ENCODE assay signal across 8 mouse cellular contexts in the genomic region with DNA sequence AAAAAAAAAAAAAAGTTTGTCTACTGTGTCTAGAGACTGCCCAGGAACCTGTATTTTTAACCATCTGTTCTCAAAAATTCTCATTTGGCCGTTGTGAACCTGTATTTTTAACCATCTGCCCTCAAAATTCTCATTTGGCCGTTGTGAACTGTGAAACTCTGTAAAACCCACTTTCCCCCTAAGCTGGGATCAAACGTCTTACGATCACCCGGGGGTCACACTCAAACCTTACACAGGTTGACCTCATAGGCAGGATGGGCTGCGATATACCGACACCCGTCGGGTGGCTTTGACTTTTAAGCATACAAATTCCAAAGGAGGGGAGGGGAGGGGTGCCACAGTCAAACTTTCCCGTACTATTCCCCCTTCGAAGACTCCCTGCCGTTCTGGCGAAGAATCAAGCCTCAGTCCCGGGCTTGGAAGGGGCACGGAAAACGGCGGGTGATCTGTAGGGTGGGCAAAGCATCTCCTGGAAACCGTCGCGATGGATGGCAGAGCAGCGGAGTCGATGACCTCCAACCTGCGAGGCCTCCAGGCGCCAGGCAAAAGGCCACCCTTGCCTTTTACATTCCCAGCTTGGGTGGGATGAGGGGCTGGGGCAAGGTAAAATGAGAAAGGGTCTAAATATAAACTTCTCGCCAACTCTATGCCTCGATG. TPM values are rescaled to one million over a fixed set of nuclear protein-coding genes. Genes with fewer than 3 reads are reported as not detected.
DNase-seq lines count a peak whose midpoint lies in the region; ATAC-seq and TF ChIP-seq lines count a peak whose summit lies in the region.

No protein-coding gene starts in this region.

- H3K9me3 ChIP-seq in midbrain, embryonic 15.5 days: no peaks in the 10 kb centered on the region

- no peaks in the 10 kb centered on the region for H3K27me3 ChIP-seq in C2C12 (ENCODE audit: control insufficient read depth, insufficient read depth, insufficient read length)
- H3K27me3 ChIP-seq in midbrain, embryonic 15.5 days (replicated peaks): no peaks in the 10 kb centered on the region

- H3K4me3 ChIP-seq in gastrocnemius, adult 2 months: peak overlapping the region; percentile 95
- H3K4me3 ChIP-seq in C2C12 (ENCODE audit: insufficient read depth, poor library complexity, severe bottlenecking): peak overlapping the region; percentile 72
- H3K4me3 ChIP-seq in midbrain, embryonic 15.5 days: peak overlapping the region; percentile 97

- peak overlapping the region; percentile 98 for H3K27ac ChIP-seq in gastrocnemius, adult 2 months
- no peak overlapping the region for H3K27ac ChIP-seq in midbrain, embryonic 15.5 days

- DNase-seq in gastrocnemius, adult 2 months: peak; percentile 45
- DNase-seq in gastrocnemius, adult 8-10 months (ENCODE audit: low spot score in 2 of 2): no peak
- peak; percentile 60 for DNase-seq in embryo, embryonic 11 days
- peak; percentile 35 for DNase-seq in hindlimb bud, embryonic 11.5 days (ENCODE audit: extremely low spot score, low read depth, low spot score)
- no peak for DNase-seq in frontal cortex, postnatal 10 days (ENCODE audit: low spot score in 2 of 2)

- peak overlapping the region; percentile 96 for H3K9ac ChIP-seq in midbrain, embryonic 15.5 days

- intact Hi-C loops in gastrocnemius, adult 2 months (cut with DNase I): no loop called here

- H3K36me3 ChIP-seq in C2C12 (ENCODE audit: control insufficient read depth, insufficient read depth): peaks cover 25% of the 10 kb centered on the region
- no peaks in the 10 kb centered on the region for H3K36me3 ChIP-seq in midbrain, embryonic 15.5 days (replicated peaks)

- H3K4me1 ChIP-seq in midbrain, embryonic 15.5 days: peaks cover 51% of the 10 kb centered on the region

- WGBS in midbrain, embryonic 15.5 days: 2% methylated on average over 26 of the region's 26 CpGs

- H3K79me3 ChIP-seq in C2C12 (ENCODE audit: low read depth): peaks cover 55% of the 10 kb centered on the region

- no peak for TF ChIP-seq CTCF in gastrocnemius, adult 2 months (IDR thresholded peaks at IDR 0.05)
- no peak for TF ChIP-seq CTCF in C2C12 (IDR thresholded peaks at IDR 0.05; ENCODE audit: control insufficient read depth, insufficient read depth, insufficient read length)

- no peak for ATAC-seq in midbrain, embryonic 15.5 days (replicated peaks)
- ATAC-seq in megakaryocyte progenitor cell, adult 5-6 weeks (replicated peaks; ENCODE audit: poor library complexity): no peak

- H3K79me2 ChIP-seq in C2C12 (ENCODE audit: control insufficient read depth, insufficient read depth): peaks cover 59% of the 10 kb centered on the region

- peak overlapping the region; percentile 69 for H3ac ChIP-seq in C2C12 (ENCODE audit: control insufficient read depth, insufficient read length, low read depth)

- H3K4me2 ChIP-seq in midbrain, embryonic 15.5 days: peak overlapping the region; percentile 92

TF ChIP-seq in C2C12, 6 proteins besides CTCF, POLR2A, EP300 and RAD21:
- no peak for TF ChIP-seq FOSL1 (IDR thresholded peaks at IDR 0.05; ENCODE audit: insufficient read depth, low read length, poor library complexity, severe bottlenecking)
TF ChIP-seq in C2C12: peak in this region for 0.

RNA-seq across cellular contexts. Expression of a gene that starts 0.9 kb away (rescaled TPM):
- total RNA-seq in gastrocnemius, adult 2 months (2021): 100 to 1,000 TPM; 138 to 200 TPM
- 100 to 1,000 TPM; 140 to 220 (median 197) TPM for total RNA-seq in gastrocnemius, adult 8-10 months (2022)
- polyA plus RNA-seq in C2C12 (2012; fragmentation: generic; extraction: Trizol): 120 TPM
- polyA plus RNA-seq in midbrain, embryonic 15.5 days (2015; fragmentation: Nextera tagmentation; extraction: Ambion mirVana): 28.9 and 29.8 TPM in 2 replicates
- 242 and 279 TPM in 2 replicates for total RNA-seq in megakaryocyte progenitor cell, adult 5-6 weeks (2015)
- total RNA-seq in megakaryocyte progenitor cell, adult 5-6 weeks (2017): 276 and 305 TPM in 2 replicates

RNA-seq across cellular contexts. Expression of a gene that starts 22.3 kb away (rescaled TPM):
- 10 to 100 TPM; 11.8 to 15.7 TPM for total RNA-seq in gastrocnemius, adult 2 months (2021)
- 10 to 100 TPM in 2 of 4 experiments, 1 to 10 TPM in 2; 8.6 to 11.7 (median 9.8) TPM for total RNA-seq in gastrocnemius, adult 8-10 months (2022)
- 39.0 TPM for polyA plus RNA-seq in C2C12 (2012; fragmentation: generic; extraction: Trizol)
- polyA plus RNA-seq in midbrain, embryonic 15.5 days (2015; fragmentation: Nextera tagmentation; extraction: Ambion mirVana): 35.1 and 38.2 TPM in 2 replicates
- 4.1 and 7.2 TPM in 2 replicates for total RNA-seq in megakaryocyte progenitor cell, adult 5-6 weeks (2015)
- total RNA-seq in megakaryocyte progenitor cell, adult 5-6 weeks (2017): 9.6 and 11.2 TPM in 2 replicates

RNA-seq across cellular contexts. Expression of a gene that starts 37.1 kb away (rescaled TPM):
- total RNA-seq in gastrocnemius, adult 2 months (2021): 1 to 10 TPM in 1 of 2 experiments, under 1 TPM in 1; 0.79 to 1.5 TPM
- 1 to 10 TPM in 1 of 4 experiments, under 1 TPM in 3; 0.22 to 1.1 (median 0.38) TPM for total RNA-seq in gastrocnemius, adult 8-10 months (2022)
- polyA plus RNA-seq in C2C12 (2012; fragmentation: generic; extraction: Trizol): 0.12 TPM
- polyA plus RNA-seq in midbrain, embryonic 15.5 days (2015; fragmentation: Nextera tagmentation; extraction: Ambion mirVana): 5.2 and 6.0 TPM in 2 replicates
- total RNA-seq in megakaryocyte progenitor cell, adult 5-6 weeks (2015): not detected in 2 replicates
- total RNA-seq in megakaryocyte progenitor cell, adult 5-6 weeks (2017): not detected in 2 replicates

RNA-seq across cellular contexts. Expression of a gene that starts 37.9 kb away (rescaled TPM):
- 10 to 100 TPM; 49.9 to 81.7 TPM for total RNA-seq in gastrocnemius, adult 2 months (2021)
- 10 to 100 TPM; 66.4 to 76.7 (median 72.5) TPM for total RNA-seq in gastrocnemius, adult 8-10 months (2022)
- 56.9 TPM for polyA plus RNA-seq in C2C12 (2012; fragmentation: generic; extraction: Trizol)
- 16.0 and 19.4 TPM in 2 replicates for polyA plus RNA-seq in midbrain, embryonic 15.5 days (2015; fragmentation: Nextera tagmentation; extraction: Ambion mirVana)
- total RNA-seq in megakaryocyte progenitor cell, adult 5-6 weeks (2015): 27.8 and 28.8 TPM in 2 replicates
- total RNA-seq in megakaryocyte progenitor cell, adult 5-6 weeks (2017): 22.3 and 34.1 TPM in 2 replicates

RNA-seq across cellular contexts. Expression of a gene that starts 59.0 kb away (rescaled TPM):
- total RNA-seq in gastrocnemius, adult 2 months (2021): not detected
- not detected for total RNA-seq in gastrocnemius, adult 8-10 months (2022)
- 6.5 TPM for polyA plus RNA-seq in C2C12 (2012; fragmentation: generic; extraction: Trizol)
- 43.4 and 51.0 TPM in 2 replicates for polyA plus RNA-seq in midbrain, embryonic 15.5 days (2015; fragmentation: Nextera tagmentation; extraction: Ambion mirVana)
- not detected in 2 replicates for total RNA-seq in megakaryocyte progenitor cell, adult 5-6 weeks (2015)
- not detected in 2 replicates for total RNA-seq in megakaryocyte progenitor cell, adult 5-6 weeks (2017)

Comparison
In these comparisons a context has a peak if more than half of its experiments do, and no peak if none do; other contexts are left out.
1. DNase-seq: peak in gastrocnemius, adult 2 months (single experiment), embryo, embryonic 11 days (single experiment) and hindlimb bud, embryonic 11.5 days (single experiment); none in gastrocnemius, adult 8-10 months (0 of 2) and frontal cortex, postnatal 10 days (0 of 2).
2. Peak in every context shown above with its lines, with median percentiles within 50 percentile points of each other: H3K4me3 ChIP-seq.